In the genomic region with DNA sequence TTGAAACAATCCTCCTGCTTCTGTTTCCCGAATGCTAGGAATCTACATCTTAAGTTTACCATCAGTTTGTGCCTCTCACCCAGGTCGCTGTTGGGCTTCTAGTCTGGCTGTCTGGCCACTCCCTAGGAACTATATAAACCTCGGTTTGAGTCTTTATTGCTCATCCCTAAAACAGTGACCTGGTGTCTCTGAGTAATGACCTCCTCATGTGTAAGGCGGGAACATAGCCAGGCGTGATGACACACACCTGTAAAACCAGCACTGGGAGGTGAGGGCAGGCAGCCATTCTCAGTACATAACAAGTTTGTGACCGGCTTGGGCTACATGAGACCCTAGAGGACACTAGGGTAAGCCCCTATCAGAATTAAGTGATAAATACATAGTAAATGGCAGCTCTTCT, we compare ENCODE assay signal across 8 mouse cellular contexts. TPM values are rescaled to one million over a fixed set of nuclear protein-coding genes. Genes with fewer than 3 reads are reported as not detected.
DNase-seq lines count a peak whose midpoint lies in the region; ATAC-seq lines count a peak whose summit lies in the region.

No protein-coding gene starts in this region.

- H3K27ac ChIP-seq in lung, embryonic 15.5 days: no peak overlapping the region
- no peak overlapping the region for H3K27ac ChIP-seq in limb, embryonic 13.5 days
- peak overlapping the region; percentile 63; the same call in 1 of the 2 replicates for H3K27ac ChIP-seq in stomach, embryonic 16.5 days (ENCODE audit: low read length)

- peak overlapping the region; percentile 84 for H3K4me3 ChIP-seq in lung, embryonic 15.5 days
- H3K4me3 ChIP-seq in limb, embryonic 13.5 days: no peak overlapping the region
- H3K4me3 ChIP-seq in stomach, embryonic 16.5 days (replicated peaks; ENCODE audit: low read length): peak overlapping the region; percentile 87; the same call in 1 of the 2 replicates

- DNase-seq in adrenal gland, postnatal 14 days: peak; percentile 33
- no peak for DNase-seq in adrenal gland, postnatal 4 days (ENCODE audit: low spot score in 2 of 2)
- DNase-seq in lung, postnatal 36 days: no peak
- no peak for DNase-seq in layer of hippocampus, adult 11-12 months (ENCODE audit: low spot score)
- DNase-seq in adrenal gland, adult 18-20 months (ENCODE audit: low spot score in 2 of 2): no peak

- peaks cover 20% of the 10 kb centered on the region for H3K36me3 ChIP-seq in lung, embryonic 15.5 days
- peaks cover 20% of the 10 kb centered on the region for H3K36me3 ChIP-seq in limb, embryonic 13.5 days
- peaks cover 10% of the 10 kb centered on the region; the same call in 1 of the 2 replicates for H3K36me3 ChIP-seq in stomach, embryonic 16.5 days (ENCODE audit: control insufficient read depth, insufficient read depth, low read length)

- no peaks in the 10 kb centered on the region for H3K9me3 ChIP-seq in lung, embryonic 15.5 days
- no peaks in the 10 kb centered on the region for H3K9me3 ChIP-seq in limb, embryonic 13.5 days
- no peaks in the 10 kb centered on the region for H3K9me3 ChIP-seq in stomach, embryonic 16.5 days (replicated peaks; ENCODE audit: control insufficient read depth, low read length)

- H3K9ac ChIP-seq in lung, embryonic 15.5 days: 0 out of 2 replicates have a peak overlapping the region, but pooled peaks have one; percentile 86
- H3K9ac ChIP-seq in limb, embryonic 13.5 days: no peak overlapping the region
- H3K9ac ChIP-seq in stomach, embryonic 16.5 days (ENCODE audit: low read length): peak overlapping the region; percentile 86; the same call in 1 of the 2 replicates

- peaks cover 30% of the 10 kb centered on the region for H3K4me1 ChIP-seq in lung, embryonic 15.5 days
- H3K4me1 ChIP-seq in limb, embryonic 13.5 days: peaks cover 44% of the 10 kb centered on the region
- H3K4me1 ChIP-seq in stomach, embryonic 16.5 days (ENCODE audit: control insufficient read depth, insufficient read depth, low read length): peaks cover 22% of the 10 kb centered on the region

- H3K4me2 ChIP-seq in lung, embryonic 15.5 days: peak overlapping the region; percentile 86
- peak overlapping the region; percentile 75 for H3K4me2 ChIP-seq in limb, embryonic 13.5 days (replicated peaks)
- peak overlapping the region; percentile 90; the same call in 1 of the 2 replicates for H3K4me2 ChIP-seq in stomach, embryonic 16.5 days (ENCODE audit: low read depth, low read length)

- 60% methylated on average over 6 of the region's 6 CpGs for WGBS in lung, embryonic 15.5 days
- 64% methylated on average over 6 of the region's 6 CpGs for WGBS in limb, embryonic 13.5 days
- WGBS in stomach, embryonic 16.5 days: 58% methylated on average over 6 of the region's 6 CpGs

- no peak for ATAC-seq in lung, embryonic 15.5 days (ENCODE audit: borderline replicate concordance, extremely low read depth, low FRiP score, low TSS enrichment)
- ATAC-seq in limb, embryonic 13.5 days (ENCODE audit: low FRiP score, low read depth): no peak
- no peak for ATAC-seq in stomach, embryonic 16.5 days (ENCODE audit: insufficient read depth, low FRiP score)

- H3K27me3 ChIP-seq in lung, embryonic 15.5 days: no peaks in the 10 kb centered on the region
- no peaks in the 10 kb centered on the region for H3K27me3 ChIP-seq in limb, embryonic 13.5 days
- no peaks in the 10 kb centered on the region for H3K27me3 ChIP-seq in stomach, embryonic 16.5 days (ENCODE audit: control insufficient read depth, insufficient read depth, low read length)

RNA-seq across cellular contexts. Expression of a gene that starts 3.1 kb away (rescaled TPM):
- 526 and 534 TPM in 2 replicates for total RNA-seq in adrenal gland, postnatal 14 days (2021)
- 100 to 1,000 TPM; 418 to 431 TPM for total RNA-seq in adrenal gland, postnatal 4 days (2021)
- 97.0 and 104 TPM in 2 replicates for polyA plus RNA-seq in lung, embryonic 15.5 days (2015; fragmentation: Nextera tagmentation; extraction: Ambion mirVana)
- polyA plus RNA-seq in limb, embryonic 13.5 days (2015; fragmentation: Nextera tagmentation; extraction: Ambion mirVana): 94.9 and 100 TPM in 2 replicates
- polyA plus RNA-seq in stomach, embryonic 16.5 days (2015; fragmentation: Nextera tagmentation; extraction: Ambion mirVana): 90.0 and 98.5 TPM in 2 replicates
- total RNA-seq in adrenal gland, adult 18-20 months (2021): 100 to 1,000 TPM; 575 to 621 TPM

RNA-seq across cellular contexts. Expression of a gene that starts 11.5 kb away (rescaled TPM):
- total RNA-seq in adrenal gland, postnatal 14 days (2021): 1,359 and 1,375 TPM in 2 replicates
- total RNA-seq in adrenal gland, postnatal 4 days (2021): 100 to 1,000 TPM; 176 to 250 TPM
- 17.7 and 18.9 TPM in 2 replicates for polyA plus RNA-seq in lung, embryonic 15.5 days (2015; fragmentation: Nextera tagmentation; extraction: Ambion mirVana)
- 1.8 and 2.4 TPM in 2 replicates for polyA plus RNA-seq in limb, embryonic 13.5 days (2015; fragmentation: Nextera tagmentation; extraction: Ambion mirVana)
- polyA plus RNA-seq in stomach, embryonic 16.5 days (2015; fragmentation: Nextera tagmentation; extraction: Ambion mirVana): 12.8 and 25.0 TPM in 2 replicates
- 100 to 1,000 TPM; 349 to 810 TPM for total RNA-seq in adrenal gland, adult 18-20 months (2021)

RNA-seq across cellular contexts. Expression of a gene that starts 25.9 kb away (rescaled TPM):
- total RNA-seq in adrenal gland, postnatal 14 days (2021): 57.8 and 63.1 TPM in 2 replicates
- 10 to 100 TPM; 77.4 to 83.3 TPM for total RNA-seq in adrenal gland, postnatal 4 days (2021)
- polyA plus RNA-seq in lung, embryonic 15.5 days (2015; fragmentation: Nextera tagmentation; extraction: Ambion mirVana): 16.6 and 18.4 TPM in 2 replicates
- polyA plus RNA-seq in limb, embryonic 13.5 days (2015; fragmentation: Nextera tagmentation; extraction: Ambion mirVana): 22.2 and 22.4 TPM in 2 replicates
- polyA plus RNA-seq in stomach, embryonic 16.5 days (2015; fragmentation: Nextera tagmentation; extraction: Ambion mirVana): 12.2 and 12.6 TPM in 2 replicates
- 10 to 100 TPM; 48.5 to 54.2 TPM for total RNA-seq in adrenal gland, adult 18-20 months (2021)

RNA-seq across cellular contexts. Expression of a gene that starts 36.3 kb away (rescaled TPM):
- total RNA-seq in adrenal gland, postnatal 14 days (2021): 95.5 and 99.4 TPM in 2 replicates
- total RNA-seq in adrenal gland, postnatal 4 days (2021): 10 to 100 TPM; 82.1 to 84.3 TPM
- 148 and 156 TPM in 2 replicates for polyA plus RNA-seq in lung, embryonic 15.5 days (2015; fragmentation: Nextera tagmentation; extraction: Ambion mirVana)
- polyA plus RNA-seq in limb, embryonic 13.5 days (2015; fragmentation: Nextera tagmentation; extraction: Ambion mirVana): 171 and 184 TPM in 2 replicates
- 111 and 116 TPM in 2 replicates for polyA plus RNA-seq in stomach, embryonic 16.5 days (2015; fragmentation: Nextera tagmentation; extraction: Ambion mirVana)
- 10 to 100 TPM; 51.1 to 64.1 TPM for total RNA-seq in adrenal gland, adult 18-20 months (2021)

RNA-seq across cellular contexts. Expression of a gene that starts 36.6 kb away (rescaled TPM):
- 67.7 and 75.4 TPM in 2 replicates for total RNA-seq in adrenal gland, postnatal 14 days (2021)
- 10 to 100 TPM; 84.3 to 85.1 TPM for total RNA-seq in adrenal gland, postnatal 4 days (2021)
- polyA plus RNA-seq in lung, embryonic 15.5 days (2015; fragmentation: Nextera tagmentation; extraction: Ambion mirVana): 168 and 180 TPM in 2 replicates
- polyA plus RNA-seq in limb, embryonic 13.5 days (2015; fragmentation: Nextera tagmentation; extraction: Ambion mirVana): 219 and 220 TPM in 2 replicates
- 148 and 151 TPM in 2 replicates for polyA plus RNA-seq in stomach, embryonic 16.5 days (2015; fragmentation: Nextera tagmentation; extraction: Ambion mirVana)
- total RNA-seq in adrenal gland, adult 18-20 months (2021): 10 to 100 TPM; 86.2 to 93.6 TPM
